Mouse (Mus musculus) stomach, embryonic 15.5 days (tissue): ENCODE measurements around the gene Dnal1. TPM values are rescaled to one million over a fixed set of nuclear protein-coding genes. Genes with fewer than 3 reads are reported as not detected.

ENCODE experiments used
- ATAC-seq: fragments of 200-750 bp; cut with Nextera tagmentation; 2 replicates; pipeline ENCODE4 v1.8.0; 2017; ENCODE audit warnings: low read depth, moderate number of reproducible peaks, moderate TSS enrichment; ENCODE audit not compliant: insufficient read depth, low FRiP score
- H3K27ac ChIP-seq: fragments of 300-500 bp; sonication (generic); 2 replicates; pipeline ENCODE4 v1.5.1; 2015; ENCODE audit warnings: mild to moderate bottlenecking, inconsistent platforms
- H3K27me3 ChIP-seq: fragments of 300-500 bp; sonication (generic); replicated peaks from 2 replicates; pipeline ENCODE4 v1.6.1; 2015; ENCODE audit warnings: inconsistent platforms
- H3K36me3 ChIP-seq: fragments of 300-500 bp; sonication (generic); 2 replicates; pipeline ENCODE4 v1.6.1; 2015; ENCODE audit warnings: inconsistent platforms
- H3K4me1 ChIP-seq: fragments of 300-500 bp; sonication (generic); 2 replicates; pipeline ENCODE4 v1.6.1; 2015; ENCODE audit warnings: inconsistent platforms
- H3K4me2 ChIP-seq: fragments of 300-500 bp; sonication (generic); 2 replicates; pipeline ENCODE4 v1.6.1; 2015; ENCODE audit warnings: mild to moderate bottlenecking, inconsistent platforms
- H3K4me3 ChIP-seq: fragments of 300-500 bp; sonication (generic); replicated peaks from 2 replicates; pipeline ENCODE4 v1.5.1; 2015; ENCODE audit warnings: inconsistent platforms
- H3K9ac ChIP-seq: fragments of 300-500 bp; sonication (generic); 2 replicates; pipeline ENCODE4 v1.6.1; 2015; ENCODE audit warnings: inconsistent platforms
- H3K9me3 ChIP-seq: fragments of 300-500 bp; sonication (generic); 2 replicates; pipeline ENCODE4 v1.6.1; 2016; ENCODE audit warnings: inconsistent platforms
- WGBS: fragments of 180-500 bp; shearing (Covaris S2); methylation state at CpG from one replicate; pipeline ENCODE4 v1.1.7; 2015; 5-methylcytosine and 5-hydroxymethylcytosine counted together
- polyA plus RNA-seq: library from polyadenylated mRNA; unstranded; fragments of >200 nt; fragmentation: Nextera tagmentation; extraction: Ambion mirVana; gene quantifications from 2 replicates; pipeline ENCODE4 v1.2.1, GENCODE M21; 2015

The Dnal1 gene
- polyA plus RNA-seq, 1 experiment from 2014 or later: 5.3 TPM

GRCm38 (mm10) chr12:84165631-84166373, 51.6 kb downstream of the Dnal1 start:
- no peak for ATAC-seq
- H3K9ac ChIP-seq: no peak overlapping the region
- no peak overlapping the region for H3K27ac ChIP-seq
- H3K4me2 ChIP-seq: no peak overlapping the region
- peaks cover 10% of the 10 kb centered on the region for H3K36me3 ChIP-seq
- H3K4me1 ChIP-seq: peaks cover 11% of the 10 kb centered on the region; the same call in 1 of the 2 replicates
- no peaks in the 10 kb centered on the region for H3K27me3 ChIP-seq
- 34% methylated on average over 8 of the region's 8 CpGs for WGBS
- H3K9me3 ChIP-seq: no peaks in the 10 kb centered on the region
- no peak overlapping the region for H3K4me3 ChIP-seq

DNA sequence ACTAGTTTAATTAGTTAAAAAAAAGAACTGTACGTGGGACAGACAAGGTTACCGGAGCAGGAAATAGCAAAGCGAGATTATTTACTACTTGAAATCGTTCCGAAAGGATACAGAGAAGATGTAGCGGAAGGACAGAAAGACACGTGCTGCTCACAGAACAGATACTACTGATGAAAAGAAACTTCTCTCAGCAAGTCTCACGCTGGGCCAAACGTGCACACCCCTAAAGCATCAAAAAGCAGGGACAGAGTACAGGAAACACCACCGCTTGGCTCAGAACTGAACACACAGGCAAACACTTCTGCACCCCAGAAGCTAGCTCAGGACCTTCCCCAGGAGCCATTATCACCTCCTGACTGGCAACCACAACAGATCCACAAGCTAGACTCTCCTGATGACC, 56.4 kb downstream of the Dnal1 start:
- Histone ChIP-seq H3K4me2 (no peak overlapping the region), H3K9me3 (no peaks in the 10 kb centered on the region), H3K27ac (no peak overlapping the region), H3K4me3 (no peak overlapping the region), H3K27me3 (no peaks in the 10 kb centered on the region), H3K4me1 (peaks cover 19% of the 10 kb centered on the region), H3K36me3 (peaks cover 21% of the 10 kb centered on the region; the same call in 1 of the 2 replicates), H3K9ac (no peak overlapping the region)
- WGBS: 91% methylated on average over 10 of the region's 10 CpGs
- no peak for ATAC-seq

- no peak overlapping the region for H3K4me3 ChIP-seq
- H3K4me2 ChIP-seq: no peak overlapping the region
- no peak overlapping the region for H3K9ac ChIP-seq
- H3K9me3 ChIP-seq: no peaks in the 10 kb centered on the region
- peaks cover 21% of the 10 kb centered on the region; the same call in 1 of the 2 replicates for H3K36me3 ChIP-seq
- no peak for ATAC-seq
- 95% methylated on average over 3 of the region's 3 CpGs for WGBS
- peaks cover 31% of the 10 kb centered on the region for H3K4me1 ChIP-seq
- H3K27me3 ChIP-seq: no peaks in the 10 kb centered on the region
- no peak overlapping the region for H3K27ac ChIP-seq
Observed at GRCm38 (mm10) chr12:84172216-84172615, 58.0 kb downstream of the Dnal1 start.

GRCm38 (mm10) chr12:84172862-84173261, 58.7 kb downstream of the Dnal1 start:
- H3K4me3 ChIP-seq: no peak overlapping the region
- no peak overlapping the region for H3K9ac ChIP-seq
- no peaks in the 10 kb centered on the region for H3K9me3 ChIP-seq
- H3K4me1 ChIP-seq: peaks cover 38% of the 10 kb centered on the region
- H3K4me2 ChIP-seq: no peak overlapping the region
- H3K27me3 ChIP-seq: no peaks in the 10 kb centered on the region
- 89% methylated on average over 17 of the region's 17 CpGs for WGBS
- ATAC-seq: no peak
- peaks cover 21% of the 10 kb centered on the region; the same call in 1 of the 2 replicates for H3K36me3 ChIP-seq
- H3K27ac ChIP-seq: no peak overlapping the region

GRCm38 (mm10) chr12:84173309-84173915, 59.2 kb downstream of the Dnal1 start:
- 86% methylated on average over 13 of the region's 13 CpGs for WGBS
- peaks cover 43% of the 10 kb centered on the region for H3K4me1 ChIP-seq

GRCm38 (mm10) chr12:84174190-84174811, 60.1 kb downstream of the Dnal1 start:
- ATAC-seq: no peak; the same call in 1 of the 2 replicates
- no peak overlapping the region for H3K9ac ChIP-seq
- H3K27ac ChIP-seq: peak overlapping the region; percentile 97
- WGBS: 59% methylated on average over 9 of the region's 9 CpGs
- no peaks in the 10 kb centered on the region for H3K27me3 ChIP-seq
- peaks cover 21% of the 10 kb centered on the region; the same call in 1 of the 2 replicates for H3K36me3 ChIP-seq
- no peak overlapping the region for H3K4me3 ChIP-seq
- peaks cover 52% of the 10 kb centered on the region for H3K4me1 ChIP-seq
- H3K9me3 ChIP-seq: no peaks in the 10 kb centered on the region
- H3K4me2 ChIP-seq: peak overlapping the region; percentile 69

More at GRCm38 (mm10) chr12:84173309-84173915, 59.2 kb downstream of the Dnal1 start:
- H3K27ac ChIP-seq: peak overlapping the region; percentile 97
- no peak for ATAC-seq
- H3K36me3 ChIP-seq: peaks cover 21% of the 10 kb centered on the region; the same call in 1 of the 2 replicates
- no peaks in the 10 kb centered on the region for H3K27me3 ChIP-seq
- no peak overlapping the region for H3K9ac ChIP-seq
- peak overlapping the region; percentile 69; the same call in 1 of the 2 replicates for H3K4me2 ChIP-seq
- no peak overlapping the region for H3K4me3 ChIP-seq
- no peaks in the 10 kb centered on the region for H3K9me3 ChIP-seq

- 50% methylated on average over 6 of the region's 6 CpGs for WGBS
- ATAC-seq: peak; percentile 54
- H3K4me1 ChIP-seq: peaks cover 55% of the 10 kb centered on the region
Observed at GRCm38 (mm10) chr12:84174871-84175270, 60.7 kb downstream of the Dnal1 start.

GRCm38 (mm10) chr12:84175659-84176061, 61.5 kb downstream of the Dnal1 start:
- Histone ChIP-seq H3K27me3 (no peaks in the 10 kb centered on the region), H3K4me1 (peaks cover 63% of the 10 kb centered on the region), H3K27ac (peak overlapping the region; percentile 97), H3K4me2 (peak overlapping the region; percentile 69), H3K9ac (no peak overlapping the region; the same call in 1 of the 2 replicates), H3K9me3 (no peaks in the 10 kb centered on the region), H3K36me3 (peaks cover 21% of the 10 kb centered on the region; the same call in 1 of the 2 replicates), H3K4me3 (peak overlapping the region; percentile 41)
- peak; percentile 87 for ATAC-seq
- under 1% methylated on average over 20 of the region's 20 CpGs for WGBS

More at GRCm38 (mm10) chr12:84174871-84175270, 60.7 kb downstream of the Dnal1 start:
- Histone ChIP-seq H3K27me3 (no peaks in the 10 kb centered on the region), H3K4me2 (peak overlapping the region; percentile 69), H3K9ac (no peak overlapping the region), H3K4me3 (no peak overlapping the region), H3K27ac (peak overlapping the region; percentile 97), H3K9me3 (no peaks in the 10 kb centered on the region), H3K36me3 (peaks cover 21% of the 10 kb centered on the region; the same call in 1 of the 2 replicates)

- no peaks in the 10 kb centered on the region for H3K27me3 ChIP-seq
- H3K36me3 ChIP-seq: peaks cover 16% of the 10 kb centered on the region; the same call in 1 of the 2 replicates
- peaks cover 68% of the 10 kb centered on the region for H3K4me1 ChIP-seq
- H3K27ac ChIP-seq: peak overlapping the region; percentile 97
- 7% methylated on average over 13 of the region's 13 CpGs for WGBS
- no peaks in the 10 kb centered on the region for H3K9me3 ChIP-seq
- H3K4me3 ChIP-seq: peak overlapping the region; percentile 41
- H3K9ac ChIP-seq: peak overlapping the region; percentile 14; the same call in 1 of the 2 replicates
- no peak for ATAC-seq
- peak overlapping the region; percentile 69 for H3K4me2 ChIP-seq
Observed at GRCm38 (mm10) chr12:84176126-84176769, 62.1 kb downstream of the Dnal1 start.

DNA sequence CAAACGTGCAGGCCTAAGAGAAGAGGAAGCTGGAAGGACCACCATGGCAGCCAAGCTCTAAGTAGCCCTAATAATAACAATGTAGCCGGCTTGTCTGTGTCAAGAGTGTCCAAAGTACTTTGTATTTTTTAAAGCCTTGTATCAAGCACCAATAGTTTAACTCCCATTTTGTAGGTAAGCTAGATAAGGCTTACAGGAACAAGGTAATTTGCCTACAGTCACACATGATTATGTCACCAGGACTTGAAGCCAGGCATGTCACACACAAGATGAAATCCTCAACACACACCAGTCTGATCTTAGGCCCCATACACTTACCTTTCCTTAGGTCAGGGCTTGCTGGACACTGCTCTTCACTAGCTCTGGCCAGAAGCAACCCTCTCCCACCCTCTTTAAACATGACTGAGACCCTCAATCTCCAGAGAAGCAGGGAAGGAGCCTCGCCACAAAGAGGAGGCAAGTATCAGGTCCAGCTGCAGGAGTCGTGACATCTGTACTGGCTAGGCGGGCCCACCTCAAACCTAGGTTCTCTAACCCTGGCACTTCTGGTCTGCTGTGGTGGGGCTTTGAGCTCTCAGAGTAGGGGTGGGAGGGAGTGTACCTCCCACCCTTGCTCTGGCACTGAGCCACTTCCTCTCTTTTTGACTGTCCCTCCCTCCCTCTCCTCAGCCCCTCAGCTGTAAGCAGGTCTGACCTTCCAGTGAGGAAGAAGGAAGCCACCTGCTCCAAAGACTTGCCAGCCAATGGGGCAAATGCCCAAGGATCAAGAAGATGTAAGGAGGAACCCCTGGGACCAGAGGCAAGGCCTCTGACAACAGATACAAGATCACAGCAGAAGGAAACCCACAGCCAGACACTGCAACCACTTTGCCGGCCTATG, 63.0 kb downstream of the Dnal1 start:
- ATAC-seq: no peak
- Histone ChIP-seq H3K27ac (peak overlapping the region; percentile 97), H3K9me3 (no peaks in the 10 kb centered on the region), H3K4me1 (peaks cover 77% of the 10 kb centered on the region), H3K27me3 (no peaks in the 10 kb centered on the region), H3K36me3 (peaks cover 16% of the 10 kb centered on the region; the same call in 1 of the 2 replicates), H3K4me2 (peak overlapping the region; percentile 69), H3K4me3 (no peak overlapping the region), H3K9ac (no peak overlapping the region)
- WGBS: 36% methylated on average over 6 of the region's 6 CpGs
